Mouse (Mus musculus): Measurements from ENCODE around the gene Serac1.

Serac1 gene

DNA sequence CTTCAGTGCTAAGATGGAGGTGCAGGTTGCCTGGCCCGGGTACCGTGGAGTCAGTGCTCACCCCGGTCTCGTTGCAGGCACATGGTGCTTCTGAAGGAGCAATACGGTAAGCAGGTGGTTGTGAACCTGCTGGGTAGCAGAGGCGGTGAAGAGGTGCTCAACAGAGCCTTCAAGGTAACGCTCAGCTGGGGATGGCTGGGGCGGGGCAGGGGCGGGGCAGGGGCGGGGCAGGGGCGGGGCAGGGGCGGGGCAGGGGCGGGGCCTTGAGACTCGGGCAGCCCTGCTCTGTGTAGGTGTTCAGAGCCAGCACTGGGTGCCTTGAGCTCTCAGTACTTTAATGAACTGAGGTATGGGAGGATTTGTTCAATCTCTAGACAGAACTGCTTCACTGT, 74.3 kb downstream of the Serac1 start:
- DNase-seq (ENCODE audit: low spot score), result no peak

DNA sequence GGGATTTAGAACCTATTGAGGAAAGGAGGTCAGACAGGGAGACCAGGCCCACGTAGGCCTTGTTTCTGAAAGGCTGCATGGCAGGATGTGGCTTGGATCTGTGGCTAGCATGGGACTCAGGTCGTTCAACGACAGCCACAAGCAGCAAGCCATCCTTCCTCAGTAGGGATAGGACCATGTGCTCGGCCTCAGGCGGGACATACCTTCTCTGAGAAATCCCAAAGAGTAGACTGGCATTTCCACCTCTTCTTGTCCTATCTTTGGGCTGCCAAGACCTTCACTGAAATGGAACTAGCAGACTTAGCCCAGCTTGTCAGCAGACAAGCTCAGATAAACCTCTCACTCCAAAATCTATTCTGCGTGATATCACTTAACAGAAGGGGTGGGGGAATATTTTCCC, 75.9 kb downstream of the Serac1 start:
- DNase-seq (ENCODE audit: low spot score), result no peak

DNA sequence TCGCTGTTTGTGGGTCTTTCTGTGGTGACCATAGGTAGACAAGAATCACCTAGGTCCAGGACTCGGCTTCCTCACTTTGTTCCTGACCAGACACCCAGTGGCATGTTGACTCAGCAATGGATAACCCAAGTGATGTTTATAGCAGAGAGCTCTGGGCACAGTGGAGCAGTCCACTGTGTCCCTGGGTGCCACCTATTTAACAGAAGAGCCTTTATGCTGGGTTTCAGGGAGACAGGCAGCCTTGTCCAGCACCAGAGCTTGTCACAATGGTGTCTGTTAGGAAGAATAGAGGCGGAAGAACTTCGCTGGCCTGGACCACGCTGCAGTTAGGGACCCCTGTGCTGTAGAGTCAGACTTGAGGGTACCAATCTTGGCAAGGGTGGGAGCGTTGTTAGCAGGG, 77.0 kb downstream of the Serac1 start:
- DNase-seq (ENCODE audit: low spot score), result no peak

DNA sequence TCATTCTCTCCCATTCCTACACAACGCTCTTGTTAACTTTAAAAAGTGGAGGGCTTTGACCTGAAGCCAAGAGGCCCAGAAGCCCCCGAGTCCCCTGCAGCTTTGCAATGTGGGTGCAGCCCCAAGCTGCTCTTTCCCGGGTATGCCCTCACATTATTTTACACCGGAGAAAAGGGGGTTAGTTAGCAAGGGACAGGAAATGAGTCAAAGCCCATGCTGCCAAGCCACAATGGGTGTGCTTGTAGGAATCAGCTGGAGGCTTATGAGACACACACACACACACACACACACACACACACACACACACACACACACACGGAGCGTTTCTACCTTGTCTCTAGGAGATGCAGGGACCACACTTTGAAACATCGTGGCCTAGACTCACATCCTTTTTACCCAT, 77.7 kb downstream of the Serac1 start:
- DNase-seq (ENCODE audit: low spot score), result no peak

DNA sequence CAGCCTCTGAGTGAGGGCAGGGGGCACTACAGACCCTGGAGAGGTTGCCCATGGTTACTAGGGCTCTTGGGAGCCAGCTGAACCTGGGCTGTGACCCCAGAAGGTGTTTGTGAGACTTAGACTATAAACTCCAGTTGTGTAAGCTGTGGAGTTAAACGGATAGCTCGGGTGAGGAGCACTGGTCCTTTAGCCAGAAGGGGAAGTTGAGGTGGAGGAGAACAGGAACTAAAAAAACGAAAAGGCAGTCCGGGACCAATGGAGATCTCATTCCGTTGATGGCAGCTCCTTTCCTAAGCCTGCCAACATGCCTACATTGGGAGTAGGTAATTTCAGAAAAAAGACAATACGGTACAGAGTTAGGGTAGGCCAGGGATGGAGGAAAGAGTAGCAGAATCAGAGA, 78.2 kb downstream of the Serac1 start:
- no peak for DNase-seq (ENCODE audit: low spot score)

DNA sequence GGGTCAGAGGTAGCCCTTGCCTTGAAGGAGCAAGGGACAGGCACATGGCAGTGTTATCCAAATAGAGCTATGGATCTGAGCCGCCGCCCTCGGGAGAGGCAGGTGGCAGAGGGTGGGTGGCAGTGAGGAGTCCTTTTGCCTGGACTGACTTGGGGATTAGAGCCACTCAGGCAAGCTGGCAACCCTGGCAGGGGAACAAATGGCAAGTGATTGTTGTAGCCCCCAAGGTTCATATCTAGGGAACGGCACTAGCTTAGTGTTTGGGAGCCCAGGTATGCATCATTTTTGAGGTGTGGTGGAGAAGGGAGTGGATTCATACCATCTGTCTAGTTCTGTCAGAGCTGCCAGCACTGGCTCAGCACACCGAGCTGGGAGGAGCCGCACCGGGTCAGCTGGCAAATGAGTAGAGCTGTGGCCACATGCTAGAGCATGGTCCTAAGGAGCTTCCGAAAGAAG, 78.6 kb downstream of the Serac1 start:
- no peak for DNase-seq (ENCODE audit: low spot score)

DNA sequence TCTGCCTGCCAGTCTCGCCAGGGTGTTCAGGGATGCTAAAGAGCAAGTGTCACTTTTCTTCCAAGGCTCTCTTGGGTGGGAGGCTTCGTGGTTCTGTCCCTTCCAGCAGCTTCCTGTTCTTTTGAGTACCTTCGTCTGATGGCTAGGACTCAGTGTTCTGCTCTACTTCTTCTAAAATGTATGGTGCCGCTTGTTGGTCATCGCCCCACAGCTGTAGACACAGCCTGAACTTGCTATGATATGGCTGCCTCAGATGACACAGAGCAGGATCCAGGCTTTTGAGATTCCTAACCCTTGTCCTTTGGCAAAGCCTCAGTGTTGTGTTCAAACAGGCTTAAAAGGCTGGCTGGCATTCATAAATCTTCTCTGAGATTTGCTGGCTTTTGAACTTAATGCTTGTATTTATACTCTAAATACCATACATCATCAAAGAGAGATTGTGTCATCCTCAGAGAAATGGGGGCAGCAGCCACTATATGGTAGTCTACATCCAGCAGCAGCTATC, 80.5 kb downstream of the Serac1 start:
- no peak for DNase-seq (ENCODE audit: low spot score)

DNA sequence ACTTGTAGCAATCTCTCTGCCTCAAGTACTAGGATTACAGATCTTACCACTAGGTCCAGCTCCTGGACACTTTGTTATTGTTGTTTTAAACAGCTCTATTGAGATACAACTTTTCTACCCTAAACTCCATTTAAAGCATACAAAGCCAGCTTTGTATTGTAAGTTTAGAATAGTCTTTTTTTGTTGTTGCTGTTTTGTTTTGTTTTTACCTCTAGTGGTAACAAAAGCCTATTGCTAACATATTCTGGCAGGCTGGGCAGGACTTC, 81.4 kb downstream of the Serac1 start:
- no peak for DNase-seq (ENCODE audit: low spot score)

DNA sequence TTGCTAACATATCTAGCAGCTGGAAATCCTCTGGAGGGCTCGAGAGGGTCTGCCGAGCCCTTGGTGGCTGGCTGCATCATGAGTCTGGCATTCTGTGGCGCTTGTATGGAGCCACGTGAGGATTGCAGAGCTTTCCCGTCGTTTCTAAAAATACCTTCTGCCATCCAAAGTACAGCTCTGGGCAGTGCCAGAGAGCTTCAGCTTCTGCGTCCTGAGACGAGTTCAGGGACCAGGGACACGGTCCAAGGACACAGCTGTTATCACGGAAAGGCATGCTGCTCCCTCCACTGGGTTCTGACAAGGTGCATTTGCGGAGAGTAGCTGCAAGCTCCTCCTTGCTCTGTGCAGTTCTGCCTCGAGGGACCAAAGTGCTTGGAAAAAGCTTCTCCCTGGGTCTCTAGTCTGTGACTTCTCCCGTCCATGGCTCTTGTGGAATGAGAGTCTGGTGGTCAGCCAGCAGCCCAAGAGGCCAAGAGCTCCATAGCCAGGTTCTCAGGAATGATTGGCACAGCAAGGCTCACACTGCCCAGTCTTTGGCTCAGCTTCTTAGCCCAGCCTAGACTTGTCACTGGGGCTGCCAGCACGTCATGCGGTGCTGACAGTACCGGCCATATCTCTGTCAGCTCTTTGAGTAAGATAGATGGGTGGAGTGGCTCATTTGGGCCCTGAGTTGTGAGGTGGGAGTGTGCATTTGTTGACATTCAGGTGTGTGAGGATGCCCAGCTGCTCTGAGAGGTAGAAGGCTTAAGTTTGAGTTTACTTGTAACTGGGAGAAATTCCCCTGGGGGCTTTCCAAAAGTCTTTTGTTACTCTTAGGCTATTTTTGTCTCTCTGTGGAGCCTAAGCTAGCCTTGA, 81.9 kb downstream of the Serac1 start:
- DNase-seq (ENCODE audit: low spot score), result no peak

DNA sequence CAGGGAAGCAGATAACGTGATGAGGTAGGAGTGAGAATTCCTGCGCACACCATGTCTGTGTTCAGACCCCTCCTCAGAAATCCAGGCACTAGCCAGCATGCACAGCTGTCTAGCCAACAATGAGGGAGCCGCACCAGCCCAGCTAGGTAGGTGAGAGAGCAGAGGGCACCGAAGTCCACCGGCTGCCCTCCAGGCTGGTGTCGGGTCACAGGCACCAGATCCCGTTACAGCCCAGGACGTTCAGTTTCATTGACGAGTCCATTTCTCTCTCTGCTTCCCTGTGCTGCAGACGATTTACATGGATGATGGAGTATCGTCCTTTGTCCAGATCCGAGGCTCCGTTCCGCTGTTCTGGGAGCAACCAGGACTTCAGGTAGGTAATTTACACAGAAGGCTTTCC, 83.0 kb downstream of the Serac1 start:
- DNase-seq (ENCODE audit: low spot score), result no peak

DNA sequence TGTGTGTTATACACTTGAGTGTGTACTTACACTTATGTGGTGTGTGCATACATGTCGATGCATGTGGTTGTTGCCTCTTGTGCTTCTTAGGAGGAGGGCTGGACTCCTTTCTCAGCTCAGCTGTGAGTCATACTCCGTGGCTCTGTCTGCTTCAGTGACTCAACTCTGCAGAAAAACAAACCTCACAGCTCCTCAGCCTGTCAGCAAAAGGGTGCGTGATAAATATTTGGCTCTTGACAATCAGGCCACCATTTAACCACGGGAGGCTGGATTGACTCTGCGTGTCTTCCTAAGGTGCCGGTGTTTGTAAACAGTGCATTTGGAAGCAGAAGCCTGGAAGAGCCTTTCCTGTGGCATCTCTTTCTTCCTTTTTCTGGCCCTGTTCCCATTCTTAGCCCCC, 84.9 kb downstream of the Serac1 start:
- DNase-seq (ENCODE audit: low spot score), result no peak

DNA sequence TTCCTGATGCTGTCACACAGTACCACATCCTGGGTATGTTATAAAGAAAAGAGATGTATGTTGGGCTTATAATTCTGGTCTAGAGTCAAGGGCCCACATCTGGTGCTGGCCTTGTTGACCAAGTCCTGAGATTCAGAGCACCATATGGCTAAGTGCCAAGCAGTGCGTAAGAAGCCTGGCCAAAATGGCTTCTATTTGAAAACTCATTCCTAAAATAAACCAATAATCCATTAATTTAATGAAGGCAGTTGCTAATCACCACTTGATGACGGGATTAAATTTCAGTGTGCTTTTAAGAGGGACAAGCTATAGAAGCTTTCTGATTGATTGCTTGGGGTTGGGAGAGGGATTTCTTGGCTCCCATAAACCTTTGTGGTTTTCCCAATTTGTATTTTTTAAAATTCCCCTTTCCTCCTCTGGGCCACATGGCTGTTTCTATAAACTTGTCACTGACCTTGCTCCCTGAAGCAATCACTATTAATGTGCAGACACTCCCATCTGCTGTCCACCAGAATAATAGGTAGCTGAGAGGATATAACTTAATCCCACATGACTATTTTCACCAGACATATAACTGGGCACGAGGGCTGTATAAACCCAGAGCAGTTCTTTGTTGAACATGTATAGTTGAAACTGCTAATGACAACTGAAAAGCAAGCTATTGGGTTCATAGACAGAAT, 85.8 kb downstream of the Serac1 start:
- no peak for DNase-seq (ENCODE audit: low spot score)

DNA sequence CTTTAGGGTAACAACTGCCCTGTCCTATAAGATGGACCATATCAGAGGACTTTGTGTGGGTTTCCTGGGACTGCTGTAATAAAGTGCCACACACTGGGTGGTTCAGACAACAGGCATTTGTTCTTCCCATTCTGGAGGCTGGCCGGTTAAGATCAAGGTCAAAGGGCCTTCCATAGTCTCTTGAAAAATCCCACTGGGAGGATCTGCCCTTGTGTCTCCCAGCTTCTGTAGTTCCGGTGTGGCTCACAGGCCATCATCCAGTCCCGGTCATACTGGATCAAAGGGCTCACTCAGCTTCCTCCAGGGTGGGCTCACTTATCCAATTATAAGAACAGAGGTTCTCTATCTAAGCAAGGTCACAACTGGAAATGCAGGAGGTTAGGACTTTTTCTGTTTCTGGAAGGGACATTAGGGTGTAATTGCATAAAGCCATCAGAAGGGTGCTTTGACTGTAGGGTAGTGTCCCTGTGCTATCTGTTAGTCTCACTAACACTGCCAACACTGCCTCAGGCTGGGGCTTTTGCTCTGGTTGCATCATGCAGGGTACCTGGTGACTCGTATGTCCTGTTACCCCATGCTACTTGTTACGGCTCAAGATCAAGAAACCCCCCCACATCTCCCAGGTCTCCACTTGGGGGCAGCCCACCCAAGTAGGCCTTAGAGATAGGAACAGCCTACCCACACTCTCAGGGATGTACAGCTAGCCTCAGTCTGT, 86.5 kb downstream of the Serac1 start:
- DNase-seq (ENCODE audit: low spot score), result no peak
